Mouse (Mus musculus): ENCODE data around the gene Opcml.
A peak's percentile ranks its signal among the peaks of the same experiment; 100 is the strongest.

The Opcml gene

DNA sequence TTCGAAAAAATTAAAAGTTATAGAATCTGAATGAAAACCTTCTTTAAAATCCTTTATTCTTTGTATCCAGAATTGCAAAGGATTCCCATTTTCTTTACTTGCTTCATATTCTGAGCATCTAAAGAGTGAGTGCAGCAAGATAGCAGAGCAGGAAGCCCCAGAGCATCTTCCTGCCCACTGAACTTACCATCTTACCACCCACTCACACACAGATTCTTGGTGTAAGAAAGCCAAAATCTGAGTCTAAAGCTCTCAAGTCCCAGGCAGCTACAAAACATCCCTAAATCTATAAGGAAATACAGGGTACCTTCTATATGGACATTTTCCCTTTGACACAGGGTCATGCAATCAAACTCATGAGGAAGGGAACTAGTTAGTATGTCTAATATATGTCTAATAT lies 973.6 kb downstream of the Opcml start:
- DNase-seq (ENCODE audit: low read depth), result no peak

DNA sequence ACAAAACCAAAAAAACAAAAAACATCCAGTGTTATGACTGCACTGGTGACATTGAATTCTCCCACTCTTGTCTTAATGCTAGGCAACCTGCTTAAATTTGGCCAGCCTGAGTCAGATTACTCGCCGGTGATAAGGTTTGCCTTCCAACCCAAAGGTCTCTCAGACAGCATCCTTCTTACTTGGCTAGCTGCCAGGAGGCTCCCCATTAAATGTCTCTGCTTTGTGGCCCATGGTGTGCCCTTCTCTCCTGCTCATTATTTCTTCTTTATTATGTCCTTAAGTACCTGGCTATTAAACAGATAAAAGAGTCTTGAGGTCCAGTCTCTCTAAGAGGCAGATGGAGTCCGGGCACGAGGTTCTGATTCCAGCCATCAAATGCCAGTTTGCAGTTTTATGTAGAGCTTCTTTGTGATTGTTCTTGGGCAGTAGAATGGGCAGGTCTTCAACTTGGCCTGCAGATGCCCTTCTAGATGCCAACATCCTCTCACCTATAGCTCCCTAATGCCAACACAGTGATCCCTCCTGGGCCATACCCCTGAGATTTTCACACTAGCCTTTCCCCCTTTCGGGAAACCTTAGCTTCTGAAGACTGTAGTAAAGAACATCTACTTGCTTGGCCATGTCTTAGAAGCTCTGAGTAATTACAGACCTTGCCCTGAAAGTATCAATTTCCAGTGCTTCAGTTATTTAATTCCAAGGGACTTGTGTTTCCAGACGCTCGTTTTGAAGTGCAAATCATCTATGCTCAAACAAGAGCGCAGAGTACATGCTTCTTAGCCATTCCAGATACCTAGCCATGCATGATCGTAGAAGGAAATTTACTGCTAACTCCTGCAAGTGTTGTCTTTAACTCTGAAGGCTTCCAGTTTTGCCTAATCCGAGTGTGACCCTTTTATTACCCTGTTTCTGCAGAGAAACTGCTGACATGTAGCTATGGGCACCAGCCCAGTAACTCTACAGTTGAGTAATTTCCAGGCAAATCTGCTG lies 986.2 kb downstream of the Opcml start:
- DNase-seq (ENCODE audit: low read depth), result no peak

- DNase-seq (ENCODE audit: low read depth), result no peak
Measured at GRCm38 (mm10) chr9:28783834-28784233, 993.3 kb downstream of the Opcml start.

DNA sequence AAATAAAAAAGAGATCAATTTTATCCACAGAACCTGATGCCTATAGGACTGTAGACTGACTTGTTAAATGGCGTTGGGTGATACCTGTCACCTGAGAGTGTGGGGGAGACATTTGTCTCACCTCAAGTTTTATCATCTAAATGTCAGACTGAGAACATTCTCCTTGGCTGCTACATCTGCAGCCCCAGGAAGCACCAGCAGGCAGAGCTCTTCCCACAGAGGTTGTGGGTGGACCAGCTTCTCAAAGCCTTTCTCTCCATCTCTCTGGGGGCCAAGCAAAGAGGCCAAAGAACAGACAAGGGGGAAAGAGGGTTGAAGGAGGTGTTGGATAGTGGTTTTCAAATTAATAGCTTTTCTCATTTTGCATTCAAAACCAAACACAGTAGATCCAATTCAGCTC lies 998.9 kb downstream of the Opcml start:
- no peak for DNase-seq (ENCODE audit: low read depth)

GRCm38 (mm10) chr9:28800100-28800499 lies 1009.5 kb downstream of the Opcml start:
- DNase-seq (ENCODE audit: low read depth), result no peak

GRCm38 (mm10) chr9:28806666-28807065 lies 1016.1 kb downstream of the Opcml start:
- no peak for DNase-seq (ENCODE audit: low read depth)

DNA sequence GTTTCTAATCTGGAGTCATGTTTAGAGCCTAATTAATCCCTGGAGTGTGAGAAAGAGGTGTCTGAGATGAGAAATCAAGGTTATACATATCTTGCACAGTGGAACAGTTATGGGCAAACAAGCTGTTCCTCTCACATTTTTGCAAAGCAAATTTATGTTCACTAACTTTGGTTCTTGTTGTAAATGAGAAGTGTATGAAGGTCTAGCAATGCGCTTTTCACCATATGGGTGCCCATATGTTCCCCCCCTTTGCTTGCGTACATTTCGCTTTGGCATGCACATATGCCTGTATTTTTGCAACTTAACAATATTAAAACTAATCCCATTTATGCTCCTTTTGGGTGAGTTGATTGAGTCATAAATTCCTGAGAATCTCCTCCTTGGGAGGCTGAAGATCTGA lies 1031.5 kb downstream of the Opcml start:
- DNase-seq (ENCODE audit: low read depth), result no peak

- no peak for DNase-seq (ENCODE audit: low read depth)
Measured at GRCm38 (mm10) chr9:28822466-28822865, 1031.9 kb downstream of the Opcml start.

GRCm38 (mm10) chr9:28825821-28826220 lies 1035.2 kb downstream of the Opcml start:
- DNase-seq (ENCODE audit: low read depth), result no peak

DNA sequence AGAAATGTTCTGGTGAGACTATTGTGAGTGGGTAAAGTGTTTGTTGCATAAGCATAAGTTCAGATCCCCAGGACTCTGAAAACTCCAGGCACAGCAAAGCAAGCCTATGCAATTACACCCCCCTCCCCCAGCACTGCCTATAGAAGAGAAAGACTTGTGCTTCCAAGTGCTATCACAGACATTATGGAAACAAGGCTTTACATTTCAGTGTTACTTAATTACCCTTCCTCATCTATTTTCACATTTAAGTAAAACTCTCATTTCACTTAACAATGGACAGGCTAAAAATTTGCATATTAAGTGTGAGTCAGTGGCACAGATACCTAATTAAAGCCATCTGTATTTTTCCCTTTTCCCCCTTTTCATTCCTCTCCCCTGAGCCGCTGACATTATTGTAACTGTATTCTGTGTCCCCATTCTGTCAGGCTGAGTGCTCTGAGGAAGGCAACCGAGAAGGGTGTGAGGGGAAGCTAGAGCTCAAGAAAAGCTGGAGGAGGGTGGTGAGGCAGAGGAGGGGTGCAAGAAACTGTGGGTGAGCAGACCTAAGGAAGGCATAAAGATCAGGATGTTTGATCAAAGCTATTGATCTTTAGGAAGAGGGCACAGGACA lies 1055.5 kb downstream of the Opcml start:
- no peak for DNase-seq (ENCODE audit: low read depth)

DNA sequence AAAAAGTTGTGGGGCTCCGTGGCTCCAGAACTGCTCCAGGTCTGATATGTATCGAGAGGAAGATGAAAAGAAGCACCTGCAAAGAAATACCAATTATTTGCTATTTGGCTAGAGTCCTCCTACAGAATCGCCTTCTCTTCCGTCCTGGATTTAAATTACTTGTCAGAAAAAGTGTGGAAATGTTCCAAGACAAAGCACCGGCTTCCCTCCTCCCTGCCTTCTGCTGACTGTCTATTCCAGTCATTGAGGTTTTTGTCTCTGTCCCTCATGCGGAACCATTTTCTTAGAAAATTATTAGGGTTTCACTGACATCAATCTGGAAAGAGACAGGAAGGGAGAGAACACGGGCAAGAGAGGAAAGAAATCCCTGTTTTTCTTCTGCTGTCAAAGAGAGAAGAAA lies 1065.3 kb downstream of the Opcml start:
- no peak for DNase-seq (ENCODE audit: low read depth)

GRCm38 (mm10) chr9:28861983-28862382 lies 1071.4 kb downstream of the Opcml start:
- DNase-seq (ENCODE audit: low read depth), result no peak

DNA sequence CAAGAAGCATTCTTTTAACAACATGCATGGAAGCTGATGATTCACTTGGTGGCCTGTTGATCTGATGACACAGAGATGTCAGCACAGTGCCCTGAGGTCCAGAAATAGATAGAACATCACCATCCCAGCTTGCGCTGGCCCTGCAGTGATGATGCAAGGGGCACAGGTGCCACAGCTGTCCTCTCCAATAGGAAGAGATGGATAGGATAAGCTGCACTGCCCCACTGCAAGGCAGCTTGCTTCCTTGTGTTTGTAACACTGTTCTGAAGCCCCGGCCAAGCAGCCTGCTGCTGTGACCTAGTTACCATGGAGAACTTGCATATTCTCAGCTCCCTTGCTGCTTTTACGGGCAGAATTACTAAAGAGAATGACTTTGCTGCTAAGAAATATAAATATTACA lies 1076.7 kb downstream of the Opcml start:
- DNase-seq (ENCODE audit: low read depth), result no peak

- DNase-seq (ENCODE audit: low read depth), result no peak
Measured at GRCm38 (mm10) chr9:28870478-28870877, 1079.9 kb downstream of the Opcml start.

- DNase-seq (ENCODE audit: low read depth), result no peak
Measured at GRCm38 (mm10) chr9:28882566-28882965, 1092.0 kb downstream of the Opcml start.

DNA sequence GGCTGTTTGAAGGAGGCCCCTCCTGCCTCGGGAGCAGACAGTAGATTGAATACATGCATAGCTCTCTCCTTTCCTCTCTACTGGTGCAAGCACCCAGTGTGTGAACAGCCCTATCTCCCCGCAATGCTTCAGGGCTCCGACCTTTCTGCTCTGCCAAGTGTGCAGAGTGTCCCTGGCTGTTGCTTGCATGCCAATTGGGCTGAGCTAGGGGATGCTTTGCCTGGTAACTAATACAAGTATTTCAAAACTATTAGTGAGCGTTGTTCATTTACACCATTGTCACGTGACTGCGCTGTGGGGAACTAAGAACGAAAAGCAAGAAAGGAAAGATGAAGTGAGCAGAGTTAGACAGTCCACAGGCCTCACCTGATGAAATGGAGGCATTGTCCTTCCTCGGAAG lies 1101.0 kb downstream of the Opcml start:
- DNase-seq (ENCODE audit: low read depth), result no peak

GRCm38 (mm10) chr9:28903291-28903690 lies 1112.7 kb downstream of the Opcml start:
- DNase-seq (ENCODE audit: low read depth), result peak; percentile 5

- DNase-seq (ENCODE audit: low read depth), result no peak
Measured at GRCm38 (mm10) chr9:28909738-28910137, 1119.2 kb downstream of the Opcml start.

- no peak for DNase-seq (ENCODE audit: low read depth)
Measured at GRCm38 (mm10) chr9:28911571-28912185, 1121.1 kb downstream of the Opcml start.

- DNase-seq (ENCODE audit: low read depth), result no peak
Measured at GRCm38 (mm10) chr9:28932069-28932468, 1141.5 kb downstream of the Opcml start.

DNA sequence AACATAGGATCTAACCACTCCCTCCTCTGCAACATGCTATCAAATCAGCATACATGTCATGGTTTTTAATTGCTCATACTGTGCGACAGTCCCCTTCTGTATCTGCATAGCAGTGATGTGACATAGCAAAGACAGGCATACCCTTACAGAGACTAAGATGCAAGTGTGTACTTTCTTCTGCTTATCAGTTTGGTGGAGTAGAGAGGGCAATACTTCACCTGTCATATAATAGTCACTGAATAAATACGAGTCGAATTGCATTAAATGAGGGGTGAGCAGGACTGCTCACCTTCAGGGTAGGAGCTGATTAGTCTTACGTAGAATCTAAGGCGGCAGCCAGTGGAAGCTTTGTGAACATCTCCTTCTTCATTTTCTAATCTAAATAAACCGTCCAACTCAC lies 1146.6 kb downstream of the Opcml start:
- DNase-seq (ENCODE audit: low read depth), result no peak

GRCm38 (mm10) chr9:28937980-28938379 lies 1147.4 kb downstream of the Opcml start:
- DNase-seq (ENCODE audit: low read depth), result no peak

- DNase-seq (ENCODE audit: low read depth), result no peak
Measured at GRCm38 (mm10) chr9:28940901-28941300, 1150.3 kb downstream of the Opcml start.

All from fibroblast of lung, adult 2 months (primary cell).